Mouse (Mus musculus): Measurements from ENCODE around the gene C2cd5. TPM values are rescaled to one million over a fixed set of nuclear protein-coding genes. Genes with fewer than 3 reads are reported as not detected.

The C2cd5 gene
- total and polyA plus RNA-seq, 3 experiments = 16.2 to 47.6 (median 30.5) TPM

DNA sequence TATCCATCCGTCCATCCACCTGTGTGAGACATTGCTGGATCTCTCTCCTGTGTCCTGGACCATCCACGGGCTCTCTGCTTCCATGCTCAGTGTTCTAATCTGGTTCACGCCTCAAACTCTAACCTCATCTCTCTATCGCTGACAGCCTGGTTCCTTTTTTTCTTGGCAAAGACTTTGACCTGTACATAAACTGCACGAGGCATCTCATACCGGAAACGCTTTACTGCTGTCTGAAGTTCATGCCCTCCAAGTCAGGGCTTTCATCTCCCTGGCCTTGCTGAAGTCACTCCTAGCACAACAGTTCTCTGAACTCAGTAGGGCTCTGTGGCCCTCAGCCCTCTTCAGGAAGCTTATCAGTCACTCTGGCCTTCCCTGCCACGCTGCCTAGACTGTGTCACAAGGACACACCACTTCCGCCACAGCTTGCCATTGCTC lies 15.1 kb upstream of the C2cd5 start:
- Histone ChIP-seq H3K9me3 (replicated peaks; ENCODE audit: insufficient read depth, low read length) (no peaks in the 10 kb centered on the region), H3K36me3 (ENCODE audit: control insufficient read depth in 1 of 2, insufficient read depth in 2 of 2, low read length in 2 of 2) (no peaks in the 10 kb centered on the region; a peak in 1 of 4 replicates), H3K4me1 (ENCODE audit: control insufficient read depth in 1 of 2, insufficient read depth in 2 of 2, low read length in 2 of 2) (peaks cover 5 to 14% of the 10 kb centered on the region in 2 experiments), H3K27ac (ENCODE audit: control insufficient read depth, low read depth, low read length) (peak overlapping the region; percentile 98), H3K9ac (ENCODE audit: control insufficient read depth, low read depth, low read length, poor library complexity, severe bottlenecking) (peak overlapping the region; percentile 59), H3K4me3 (ENCODE audit: control insufficient read depth in 1 of 2, insufficient read depth in 1 of 2, low read depth in 2 of 2, low read length in 2 of 2) (peak overlapping the region; percentile 47 to 49), H3K27me3 (ENCODE audit: control insufficient read depth in 1 of 2, insufficient read depth in 2 of 2, low read length in 2 of 2) (no peaks in the 10 kb centered on the region), H3K79me2 (ENCODE audit: control insufficient read depth, insufficient read depth, low read length, poor library complexity) (no peaks in the 10 kb centered on the region)
- DNase-seq (ENCODE audit: low read depth, low spot score) = peak; percentile 91
- TF ChIP-seq POLR2A (IDR thresholded peaks at IDR 0.05; ENCODE audit: control insufficient read depth in 1 of 2, insufficient read depth in 1 of 2, low read depth in 1 of 2, low read length in 2 of 2, poor library complexity in 1 of 2) (peak in 1 of 2 experiments; percentile 67; a peak in 2 of 4 replicates), NELFE (IDR thresholded peaks at IDR 0.05; ENCODE audit: low read depth, low read length) (peak; percentile 57; the same call in 1 of the 2 replicates), MYB (IDR thresholded peaks at IDR 0.05; ENCODE audit: low read depth, low read length) (no peak), E2F4 (IDR thresholded peaks at IDR 0.05; ENCODE audit: borderline replicate concordance, low read depth, low read length) (no peak), ELF1 (IDR thresholded peaks at IDR 0.05; ENCODE audit: low read depth, low read length) (peak; percentile 49; the same call in 1 of the 2 replicates), TBP (IDR thresholded peaks at IDR 0.05; ENCODE audit: low read depth, low read length) (0 out of 2 replicates have a peak, but pooled peaks have one; percentile 38), TAL1 (IDR thresholded peaks at IDR 0.05; ENCODE audit: low read length) (no peak; the same call in 1 of the 2 replicates), MEF2A (IDR thresholded peaks at IDR 0.05; ENCODE audit: extremely low read depth, insufficient replicate concordance, low read depth, low read length, poor library complexity, severe bottlenecking) (no peak), RCOR1 (IDR thresholded peaks at IDR 0.05; ENCODE audit: low read depth, low read length) (peak; percentile 26; the same call in 1 of the 2 replicates), HCFC1 (IDR thresholded peaks at IDR 0.05; ENCODE audit: low read depth, low read length) (peak; percentile 66), KAT2A (conservative IDR thresholded peaks at IDR 0.05; ENCODE audit: low read depth, low read length) (no peak), JUND (IDR thresholded peaks at IDR 0.05; ENCODE audit: low read depth, low read length) (0 out of 2 replicates have a peak, but pooled peaks have one; percentile 10), SIN3A (IDR thresholded peaks at IDR 0.05; ENCODE audit: low read length) (peak; percentile 60; the same call in 1 of the 2 replicates), NRF1 (IDR thresholded peaks at IDR 0.05; ENCODE audit: insufficient read depth, low read depth, low read length, poor library complexity, severe bottlenecking) (no peak), GATA1 (IDR thresholded peaks at IDR 0.05; ENCODE audit: low read depth, low read length) (peak; percentile 56; the same call in 1 of the 2 replicates), USF2 (IDR thresholded peaks at IDR 0.05; ENCODE audit: borderline replicate concordance in 1 of 2, insufficient read depth in 1 of 2, low read depth in 1 of 2, low read length in 2 of 2) (no peak), POLR2AphosphoS2 (IDR thresholded peaks at IDR 0.05; ENCODE audit: low read length) (peak; percentile 42; the same call in 1 of the 2 replicates), CTCF (IDR thresholded peaks at IDR 0.05 in 2 of 3, conservative IDR thresholded peaks at IDR 0.05 in 1 of 3; ENCODE audit: control insufficient read depth in 1 of 3, insufficient read depth in 1 of 3, low read depth in 2 of 3, low read length in 3 of 3, poor library complexity in 1 of 3, severe bottlenecking in 1 of 3) (no peak), SMC3 (IDR thresholded peaks at IDR 0.05; ENCODE audit: low read depth, low read length) (no peak), MAZ (IDR thresholded peaks at IDR 0.05; ENCODE audit: low read depth, low read length) (no peak), GABPA (IDR thresholded peaks at IDR 0.05; ENCODE audit: low read depth, low read length) (no peak), MAX (IDR thresholded peaks at IDR 0.05; ENCODE audit: low read length) (peak; percentile 69), MXI1 (IDR thresholded peaks at IDR 0.05; ENCODE audit: low read depth, low read length) (0 out of 2 replicates have a peak, but pooled peaks have one; percentile 59), MYC (IDR thresholded peaks at IDR 0.05; ENCODE audit: low read depth, low read length) (peak; percentile 91), EP300 (IDR thresholded peaks at IDR 0.05; ENCODE audit: low read depth in 1 of 2, low read length in 2 of 2) (peak in 1 of 2 experiments; percentile 29; a peak in 1 of 4 replicates), ZMIZ1 (IDR thresholded peaks at IDR 0.05; ENCODE audit: low read depth, low read length) (0 out of 2 replicates have a peak, but pooled peaks have one; percentile 37), UBTF (IDR thresholded peaks at IDR 0.05; ENCODE audit: borderline replicate concordance, insufficient read depth, low read depth, low read length) (no peak), MAFK (IDR thresholded peaks at IDR 0.05; ENCODE audit: borderline replicate concordance, low read depth, low read length) (no peak), ZC3H11A (IDR thresholded peaks at IDR 0.05; ENCODE audit: low read depth, low read length) (no peak), CHD2 (IDR thresholded peaks at IDR 0.05; ENCODE audit: low read length) (no peak), ZKSCAN1 (IDR thresholded peaks at IDR 0.05; ENCODE audit: low read depth, low read length) (no peak), ETS1 (IDR thresholded peaks at IDR 0.05; ENCODE audit: low read depth, low read length) (peak; percentile 69; the same call in 1 of the 2 replicates), TCF12 (IDR thresholded peaks at IDR 0.05; ENCODE audit: low read depth, low read length) (peak; percentile 49; the same call in 1 of the 2 replicates), BHLHE40 (IDR thresholded peaks at IDR 0.05; ENCODE audit: borderline replicate concordance, low read depth, low read length) (no peak; the same call in 1 of the 2 replicates), POLR2AphosphoS5 (IDR thresholded peaks at IDR 0.05; ENCODE audit: borderline replicate concordance, low read depth, low read length) (no peak; the same call in 1 of the 2 replicates), USF1 (IDR thresholded peaks at IDR 0.05; ENCODE audit: low read depth, low read length) (peak; percentile 73)
